Mouse (Mus musculus) forebrain, embryonic 12.5 days (tissue): ENCODE results near the gene Serpinb3a. TPM values are rescaled to one million over a fixed set of nuclear protein-coding genes. Genes with fewer than 3 reads are reported as not detected.
"Not testable (repeated sequence)": the region's sequence is repeated elsewhere in the genome, so short reads cannot be mapped to it uniquely, and the experiment has no call there.

Source experiments
- ATAC-seq: fragments of 200-750 bp; cut with Nextera tagmentation; 2 replicates; pipeline ENCODE4 v1.8.0; 2017; ENCODE audit warnings: moderate TSS enrichment; ENCODE audit not compliant: low FRiP score
- H3K27ac ChIP-seq: fragments of 300-500 bp; sonication (generic); 2 replicates; pipeline ENCODE4 v1.5.1; 2016; ENCODE audit warnings: mild to moderate bottlenecking
- H3K27me3 ChIP-seq: fragments of 300-500 bp; sonication (generic); 2 replicates; pipeline ENCODE4 v1.6.1; 2016; ENCODE audit warnings: mild to moderate bottlenecking
- H3K36me3 ChIP-seq: fragments of 300-500 bp; sonication (generic); replicated peaks from 2 replicates; pipeline ENCODE4 v1.6.1; 2016; ENCODE audit warnings: mild to moderate bottlenecking
- H3K4me1 ChIP-seq: fragments of 300-500 bp; sonication (generic); 2 replicates; pipeline ENCODE4 v1.6.1; 2016
- H3K4me2 ChIP-seq: fragments of 300-500 bp; sonication (generic); 2 replicates; pipeline ENCODE4 v1.6.1; 2016; ENCODE audit warnings: mild to moderate bottlenecking, moderate library complexity
- H3K4me3 ChIP-seq: fragments of 300-500 bp; sonication (generic); replicated peaks from 2 replicates; pipeline ENCODE4 v1.5.1; 2016; ENCODE audit warnings: mild to moderate bottlenecking
- H3K9ac ChIP-seq: fragments of 300-500 bp; sonication (generic); 2 replicates; pipeline ENCODE4 v1.6.1; 2016; ENCODE audit warnings: mild to moderate bottlenecking
- H3K9me3 ChIP-seq: fragments of 300-500 bp; sonication (generic); 2 replicates; pipeline ENCODE4 v1.6.1; 2016
- WGBS: fragments of 180-500 bp; shearing (Covaris S2); methylation state at CpG from one replicate; pipeline ENCODE4 v1.1.7; 2016; 5-methylcytosine and 5-hydroxymethylcytosine counted together
- polyA plus RNA-seq: library from polyadenylated mRNA; unstranded; fragments of >200 nt; fragmentation: Nextera tagmentation; extraction: Ambion mirVana; gene quantifications from 2 replicates; pipeline ENCODE4 v1.2.1, GENCODE M21; 2016

The Serpinb3a gene
- polyA plus RNA-seq = not detected in 2 replicates

- no peak within 1 kb of the TSS for H3K4me2 ChIP-seq
- H3K36me3 ChIP-seq = no peaks in the 10 kb centered on the region
- H3K9ac ChIP-seq = no peak within 1 kb of the TSS
- H3K9me3 ChIP-seq = no peaks in the 10 kb centered on the region
- no peak within 1 kb of the TSS for H3K27ac ChIP-seq
- H3K4me1 ChIP-seq = no peaks in the 10 kb centered on the region
- H3K4me3 ChIP-seq = no peak within 1 kb of the TSS
- WGBS = 86% methylated on average over 1 of the region's 1 CpGs
- no peak for ATAC-seq
- no peaks in the 10 kb centered on the region for H3K27me3 ChIP-seq
Measured at GRCm38 (mm10) chr1:107052203-107052602, at the start of gene Serpinb3a. Gene Serpinb3a, minus strand, starts transcription at chr1:107052303.

- Histone ChIP-seq H3K27ac (no peak overlapping the region), H3K4me2 (no peak overlapping the region), H3K36me3 (no peaks in the 10 kb centered on the region), H3K4me1 (no peaks in the 10 kb centered on the region), H3K27me3 (no peaks in the 10 kb centered on the region), H3K4me3 (no peak overlapping the region), H3K9ac (no peak overlapping the region), H3K9me3 (no peaks in the 10 kb centered on the region)
- ATAC-seq = no peak
- 97% methylated on average over 2 of the region's 2 CpGs for WGBS
Measured at GRCm38 (mm10) chr1:107098417-107098816, 46.3 kb upstream of the Serpinb3a start.

- ATAC-seq = no peak
- no peaks in the 10 kb centered on the region for H3K36me3 ChIP-seq
- H3K4me2 ChIP-seq = no peak within 1 kb of the TSS
- H3K4me3 ChIP-seq = no peak within 1 kb of the TSS
- H3K27me3 ChIP-seq = no peaks in the 10 kb centered on the region
- H3K27ac ChIP-seq = no peak within 1 kb of the TSS
- H3K4me1 ChIP-seq = no peaks in the 10 kb centered on the region
- H3K9me3 ChIP-seq = no peaks in the 10 kb centered on the region
- H3K9ac ChIP-seq = no peak within 1 kb of the TSS
Measured at GRCm38 (mm10) chr1:107083406-107083805, 31.3 kb upstream of the Serpinb3a start, which contains the start of gene Serpinb3d. Gene Serpinb3d, minus strand, starts transcription at chr1:107083506.

- not testable (repeated sequence) for H3K4me1 ChIP-seq, H3K27ac ChIP-seq, H3K9me3 ChIP-seq, H3K4me3 ChIP-seq, H3K9ac ChIP-seq, H3K27me3 ChIP-seq, ATAC-seq, H3K4me2 ChIP-seq, H3K36me3 ChIP-seq
- WGBS = 93% methylated on average over 3 of the region's 3 CpGs
Measured at GRCm38 (mm10) chr1:107034236-107034635, 17.9 kb downstream of the Serpinb3a start.

- Histone ChIP-seq H3K27me3 (no peaks in the 10 kb centered on the region), H3K9ac (no peak overlapping the region), H3K4me1 (no peaks in the 10 kb centered on the region), H3K4me2 (no peak overlapping the region), H3K9me3 (no peaks in the 10 kb centered on the region), H3K27ac (no peak overlapping the region), H3K4me3 (no peak overlapping the region), H3K36me3 (no peaks in the 10 kb centered on the region)
- 68% methylated on average over 1 of the region's 1 CpGs for WGBS
- ATAC-seq = no peak
Measured at GRCm38 (mm10) chr1:107025886-107026285, 26.2 kb downstream of the Serpinb3a start.

- H3K9ac ChIP-seq = no peak overlapping the region
- WGBS = 86% methylated on average over 7 of the region's 7 CpGs
- ATAC-seq = no peak
- H3K27me3 ChIP-seq = no peaks in the 10 kb centered on the region
- no peaks in the 10 kb centered on the region for H3K9me3 ChIP-seq
- no peak overlapping the region for H3K4me2 ChIP-seq
- no peaks in the 10 kb centered on the region for H3K36me3 ChIP-seq
- H3K4me1 ChIP-seq = no peaks in the 10 kb centered on the region
- H3K4me3 ChIP-seq = no peak overlapping the region
- no peak overlapping the region for H3K27ac ChIP-seq
Measured at GRCm38 (mm10) chr1:107015210-107015609, 36.9 kb downstream of the Serpinb3a start.

- Histone ChIP-seq H3K27me3 (no peaks in the 10 kb centered on the region), H3K4me2 (no peak overlapping the region), H3K27ac (no peak overlapping the region), H3K9me3 (no peaks in the 10 kb centered on the region), H3K4me1 (no peaks in the 10 kb centered on the region), H3K4me3 (no peak overlapping the region), H3K36me3 (no peaks in the 10 kb centered on the region), H3K9ac (no peak overlapping the region)
- ATAC-seq = no peak
- WGBS = 42% methylated on average over 2 of the region's 2 CpGs
Measured at GRCm38 (mm10) chr1:107014530-107014929, 37.6 kb downstream of the Serpinb3a start.

GRCm38 (mm10) chr1:107006316-107006715, 45.8 kb downstream of the Serpinb3a start:
- Histone ChIP-seq H3K4me1 (no peaks in the 10 kb centered on the region), H3K4me3 (no peak overlapping the region), H3K27ac (no peak overlapping the region), H3K4me2 (no peak overlapping the region), H3K36me3 (no peaks in the 10 kb centered on the region), H3K9me3 (no peaks in the 10 kb centered on the region), H3K9ac (no peak overlapping the region), H3K27me3 (no peaks in the 10 kb centered on the region)
- no peak for ATAC-seq
- 74% methylated on average over 3 of the region's 3 CpGs for WGBS

GRCm38 (mm10) chr1:107001754-107002153, 50.3 kb downstream of the Serpinb3a start:
- Histone ChIP-seq H3K36me3 (no peaks in the 10 kb centered on the region), H3K4me1 (no peaks in the 10 kb centered on the region), H3K4me2 (no peak overlapping the region), H3K27ac (no peak overlapping the region), H3K4me3 (no peak overlapping the region), H3K9ac (no peak overlapping the region), H3K27me3 (no peaks in the 10 kb centered on the region), H3K9me3 (no peaks in the 10 kb centered on the region)
- WGBS = 78% methylated on average over 2 of the region's 2 CpGs
- ATAC-seq = no peak

GRCm38 (mm10) chr1:107000424-107000823, 51.7 kb downstream of the Serpinb3a start:
- WGBS = 81% methylated on average over 13 of the region's 13 CpGs
- H3K4me1 ChIP-seq = no peaks in the 10 kb centered on the region
- no peak overlapping the region for H3K4me3 ChIP-seq
- no peak overlapping the region for H3K4me2 ChIP-seq
- no peaks in the 10 kb centered on the region for H3K9me3 ChIP-seq
- H3K27ac ChIP-seq = no peak overlapping the region
- no peaks in the 10 kb centered on the region for H3K36me3 ChIP-seq
- H3K9ac ChIP-seq = no peak overlapping the region
- no peaks in the 10 kb centered on the region for H3K27me3 ChIP-seq
- no peak for ATAC-seq

Other genes with a start within 250 kb of the Serpinb3a start
- 0.20 TPM in 1 of 2 replicates, not detected in the other for gene Serpinb5, start 191.1 kb downstream of the Serpinb3a start, polyA plus RNA-seq
- not detected in 2 replicates for gene Serpinb12, start 117.9 kb downstream of the Serpinb3a start, polyA plus RNA-seq
- gene Serpinb13, start 71.3 kb downstream of the Serpinb3a start, polyA plus RNA-seq = not detected in 2 replicates
- gene Serpinb3d, start 31.2 kb upstream of the Serpinb3a start, polyA plus RNA-seq = not detected in 2 replicates
- gene Serpinb3b, start 226.1 kb upstream of the Serpinb3a start, polyA plus RNA-seq = not detected in 2 replicates
- gene Serpinb3c, start 226.1 kb upstream of the Serpinb3a start, polyA plus RNA-seq = not detected in 2 replicates